Mouse (Mus musculus): ENCODE data around the gene Robo2. TPM values are rescaled to one million over a fixed set of nuclear protein-coding genes. Genes with fewer than 3 reads are reported as not detected.

Robo2 gene
- total and polyA plus RNA-seq, 2 experiments from 2014 or later = 50.0 to 101 TPM

GRCm38 (mm10) chr16:73927481-73927880 is 484.1 kb downstream of the Robo2 start:
- no peak for ATAC-seq
- Histone ChIP-seq H3K9me3 (ENCODE audit: low read length) (no peaks in the 10 kb centered on the region), H3K4me1 (ENCODE audit: insufficient read depth, low read length) (no peaks in the 10 kb centered on the region), H3K9ac (replicated peaks; ENCODE audit: low read length) (no peak overlapping the region), H3K27me3 (ENCODE audit: insufficient read depth, low read length) (no peaks in the 10 kb centered on the region), H3K4me3 (ENCODE audit: low read length) (no peak overlapping the region), H3K4me2 (ENCODE audit: low read depth, low read length) (no peak overlapping the region), H3K27ac (no peak overlapping the region), H3K36me3 (ENCODE audit: insufficient read depth, low read length) (no peaks in the 10 kb centered on the region)
- TF ChIP-seq CTCF (IDR thresholded peaks at IDR 0.05; ENCODE audit: low read depth) = no peak
- WGBS = 58% methylated on average over 3 of the region's 3 CpGs
- DNase-seq (ENCODE audit: low spot score) = no peak

- no peak overlapping the region for H3K4me2 ChIP-seq (ENCODE audit: low read depth, low read length)
- no peaks in the 10 kb centered on the region for H3K27me3 ChIP-seq (ENCODE audit: insufficient read depth, low read length)
- 92% methylated on average over 4 of the region's 4 CpGs for WGBS
- TF ChIP-seq CTCF (IDR thresholded peaks at IDR 0.05; ENCODE audit: low read depth) = no peak
- no peak for ATAC-seq
- no peak overlapping the region for H3K4me3 ChIP-seq (ENCODE audit: low read length)
- DNase-seq (ENCODE audit: low spot score) = no peak
- H3K36me3 ChIP-seq (ENCODE audit: insufficient read depth, low read length) = no peaks in the 10 kb centered on the region
- no peak overlapping the region for H3K9ac ChIP-seq (replicated peaks; ENCODE audit: low read length)
- no peak overlapping the region for H3K27ac ChIP-seq
- H3K4me1 ChIP-seq (ENCODE audit: insufficient read depth, low read length) = no peaks in the 10 kb centered on the region
- H3K9me3 ChIP-seq (ENCODE audit: low read length) = no peaks in the 10 kb centered on the region
Observed at GRCm38 (mm10) chr16:73915425-73915824, 496.2 kb downstream of the Robo2 start.

DNA sequence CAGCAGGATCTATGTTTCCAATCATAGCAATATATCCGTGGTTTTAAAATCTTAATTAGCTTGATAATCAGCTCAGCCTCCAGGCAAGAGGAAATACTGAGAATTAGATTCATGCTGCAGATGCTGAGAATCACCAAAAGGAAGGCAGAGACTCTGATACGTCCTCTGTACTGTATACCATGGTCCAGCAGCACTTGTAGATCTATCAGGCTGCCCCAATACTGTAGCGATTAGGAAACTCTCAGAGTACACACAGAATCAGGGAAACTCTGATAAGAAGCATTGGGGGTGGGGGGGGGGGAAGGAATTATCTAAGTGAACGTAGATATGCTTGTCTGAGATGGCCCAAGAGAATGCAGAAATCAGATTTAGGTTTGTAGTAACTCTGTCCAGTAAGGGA is 496.7 kb downstream of the Robo2 start:
- no peak for DNase-seq (ENCODE audit: low spot score)
- H3K27me3 ChIP-seq (ENCODE audit: insufficient read depth, low read length) = no peaks in the 10 kb centered on the region
- WGBS = 73% methylated on average over 4 of the region's 4 CpGs

DNA sequence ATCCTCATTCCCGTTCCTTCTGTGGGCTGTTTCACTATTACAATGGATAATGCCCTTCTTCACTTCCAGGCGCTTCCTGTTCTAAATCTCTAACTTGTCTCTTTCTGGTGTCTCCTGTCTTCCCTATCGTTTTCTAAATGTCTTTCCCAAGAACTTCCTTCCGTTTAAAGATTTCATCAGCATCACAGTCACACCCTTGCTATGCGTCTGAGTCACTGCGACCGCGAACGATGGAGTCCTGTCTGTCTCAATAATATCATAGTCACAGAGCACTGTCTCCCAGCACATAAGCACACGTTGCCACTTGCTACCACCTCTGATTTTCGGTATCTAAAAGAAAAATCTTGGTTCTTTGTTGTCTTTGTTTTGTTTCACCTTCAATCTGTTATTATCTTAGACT is 503.1 kb downstream of the Robo2 start:
- Histone ChIP-seq H3K9ac (replicated peaks; ENCODE audit: low read length) (no peak overlapping the region), H3K9me3 (ENCODE audit: low read length) (no peaks in the 10 kb centered on the region), H3K4me2 (ENCODE audit: low read depth, low read length) (no peak overlapping the region), H3K36me3 (ENCODE audit: insufficient read depth, low read length) (no peaks in the 10 kb centered on the region), H3K4me3 (ENCODE audit: low read length) (no peak overlapping the region), H3K4me1 (ENCODE audit: insufficient read depth, low read length) (no peaks in the 10 kb centered on the region), H3K27me3 (ENCODE audit: insufficient read depth, low read length) (no peaks in the 10 kb centered on the region), H3K27ac (no peak overlapping the region)
- TF ChIP-seq CTCF (IDR thresholded peaks at IDR 0.05; ENCODE audit: low read depth) = no peak
- 90% methylated on average over 11 of the region's 11 CpGs for WGBS
- no peak for DNase-seq (ENCODE audit: low spot score)
- ATAC-seq = no peak

More for the DNA sequence above, 496.7 kb downstream of the Robo2 start:
- Histone ChIP-seq H3K4me2 (ENCODE audit: low read depth, low read length) (no peak overlapping the region), H3K4me3 (ENCODE audit: low read length) (no peak overlapping the region), H3K9ac (replicated peaks; ENCODE audit: low read length) (no peak overlapping the region), H3K9me3 (ENCODE audit: low read length) (no peaks in the 10 kb centered on the region), H3K27ac (no peak overlapping the region), H3K4me1 (ENCODE audit: insufficient read depth, low read length) (no peaks in the 10 kb centered on the region), H3K36me3 (ENCODE audit: insufficient read depth, low read length) (no peaks in the 10 kb centered on the region)
- TF ChIP-seq CTCF (IDR thresholded peaks at IDR 0.05; ENCODE audit: low read depth) = no peak
- ATAC-seq = no peak

DNA sequence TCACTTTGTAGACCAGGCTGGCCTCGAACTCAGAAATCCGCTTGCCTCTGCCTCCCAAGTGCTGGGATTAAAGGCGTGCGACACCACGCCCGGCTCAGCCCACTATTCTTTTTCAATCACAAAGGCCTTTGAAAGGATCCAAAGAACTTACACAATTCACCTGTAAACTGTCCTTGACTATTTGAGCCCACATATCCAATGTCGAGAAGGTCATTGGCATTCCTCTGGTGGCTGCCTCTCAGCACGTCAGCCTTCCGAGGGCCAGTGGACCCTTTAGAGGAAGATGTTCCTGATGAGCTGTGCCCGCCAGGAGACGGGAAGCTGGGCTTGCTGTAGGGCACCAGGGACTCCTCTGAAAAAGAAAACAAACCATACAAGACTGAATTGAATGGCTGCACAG is 514.8 kb downstream of the Robo2 start:
- no peaks in the 10 kb centered on the region for H3K27me3 ChIP-seq (ENCODE audit: insufficient read depth, low read length)
- H3K36me3 ChIP-seq (ENCODE audit: insufficient read depth, low read length) = no peaks in the 10 kb centered on the region
- no peak overlapping the region for H3K4me2 ChIP-seq (ENCODE audit: low read depth, low read length)
- H3K4me1 ChIP-seq (ENCODE audit: insufficient read depth, low read length) = no peaks in the 10 kb centered on the region
- WGBS = 91% methylated on average over 11 of the region's 11 CpGs
- no peak for DNase-seq (ENCODE audit: low spot score)
- no peak overlapping the region for H3K27ac ChIP-seq
- no peak overlapping the region for H3K4me3 ChIP-seq (ENCODE audit: low read length)
- no peak for TF ChIP-seq CTCF (IDR thresholded peaks at IDR 0.05; ENCODE audit: low read depth)
- no peaks in the 10 kb centered on the region for H3K9me3 ChIP-seq (ENCODE audit: low read length)
- H3K9ac ChIP-seq (replicated peaks; ENCODE audit: low read length) = no peak overlapping the region
- no peak for ATAC-seq

DNA sequence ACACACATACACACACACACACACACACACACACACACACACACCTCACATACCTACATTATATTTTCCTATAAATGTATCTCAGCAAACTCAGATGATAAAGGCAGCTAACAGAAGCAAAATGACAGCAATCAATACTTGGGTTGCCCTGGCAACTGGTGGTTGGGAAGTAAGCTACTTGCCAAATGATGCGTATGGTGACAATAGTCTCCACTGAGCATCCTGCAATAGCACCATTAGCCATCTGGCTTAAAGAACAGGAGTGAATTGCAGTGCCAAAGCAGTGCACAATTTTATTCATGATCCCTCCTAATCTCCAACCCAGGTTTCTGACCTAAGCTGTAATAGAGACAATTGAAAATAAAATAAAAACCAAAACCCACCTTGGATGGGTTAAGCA is 529.7 kb downstream of the Robo2 start:
- WGBS = 43% methylated on average over 1 of the region's 1 CpGs
- DNase-seq (ENCODE audit: low spot score) (peak; percentile 25), ATAC-seq (peak; percentile 38; the same call in 1 of the 2 replicates)
- Histone ChIP-seq H3K4me1 (ENCODE audit: insufficient read depth, low read length) (no peaks in the 10 kb centered on the region), H3K4me3 (ENCODE audit: low read length) (no peak overlapping the region), H3K4me2 (ENCODE audit: low read depth, low read length) (no peak overlapping the region), H3K36me3 (ENCODE audit: insufficient read depth, low read length) (no peaks in the 10 kb centered on the region), H3K27ac (no peak overlapping the region), H3K9ac (replicated peaks; ENCODE audit: low read length) (no peak overlapping the region), H3K9me3 (ENCODE audit: low read length) (no peaks in the 10 kb centered on the region), H3K27me3 (ENCODE audit: insufficient read depth, low read length) (no peaks in the 10 kb centered on the region)
- no peak for TF ChIP-seq CTCF (IDR thresholded peaks at IDR 0.05; ENCODE audit: low read depth)

GRCm38 (mm10) chr16:73877973-73878372 is 533.7 kb downstream of the Robo2 start:
- DNase-seq (ENCODE audit: low spot score) (no peak), ATAC-seq (no peak)
- no peak overlapping the region for H3K9ac ChIP-seq (replicated peaks; ENCODE audit: low read length)
- TF ChIP-seq CTCF (IDR thresholded peaks at IDR 0.05; ENCODE audit: low read depth) = no peak
- no peaks in the 10 kb centered on the region for H3K36me3 ChIP-seq (ENCODE audit: insufficient read depth, low read length)
- WGBS = 64% methylated on average over 3 of the region's 3 CpGs
- H3K4me2 ChIP-seq (ENCODE audit: low read depth, low read length) = no peak overlapping the region
- H3K27ac ChIP-seq = no peak overlapping the region
- H3K9me3 ChIP-seq (ENCODE audit: low read length) = no peaks in the 10 kb centered on the region
- H3K27me3 ChIP-seq (ENCODE audit: insufficient read depth, low read length) = no peaks in the 10 kb centered on the region
- no peaks in the 10 kb centered on the region for H3K4me1 ChIP-seq (ENCODE audit: insufficient read depth, low read length)
- no peak overlapping the region for H3K4me3 ChIP-seq (ENCODE audit: low read length)
